Mouse (Mus musculus): ENCODE measurements around the gene Cbfa2t2. TPM values are rescaled to one million over a fixed set of nuclear protein-coding genes. Genes with fewer than 3 reads are reported as not detected.

Gene Cbfa2t2
- polyA plus RNA-seq, 1 experiment from 2014 or later: 37.6 TPM

GRCm38 (mm10) chr2:154583906-154584872 is 147.9 kb downstream of the Cbfa2t2 start:
- H3K9me3 ChIP-seq (replicated peaks): 0 out of 2 replicates have a peak, but pooled peaks cover 4% of the 10 kb centered on the region
- H3K4me2 ChIP-seq: 0 out of 2 replicates have a peak overlapping the region, but pooled peaks have one; percentile 8
- H3K27ac ChIP-seq (ENCODE audit: poor library complexity, severe bottlenecking): no peak overlapping the region
- ATAC-seq (ENCODE audit: insufficient number of reproducible peaks, low FRiP score): no peak
- H3K27me3 ChIP-seq (replicated peaks): no peaks in the 10 kb centered on the region
- 44% methylated on average over 15 of the region's 15 CpGs for whole genome bisulfite sequencing
- H3K4me3 ChIP-seq: no peak overlapping the region
- peaks cover 21% of the 10 kb centered on the region for H3K4me1 ChIP-seq (replicated peaks)
- H3K9ac ChIP-seq: no peak overlapping the region
- H3K36me3 ChIP-seq: peaks cover 9% of the 10 kb centered on the region

DNA sequence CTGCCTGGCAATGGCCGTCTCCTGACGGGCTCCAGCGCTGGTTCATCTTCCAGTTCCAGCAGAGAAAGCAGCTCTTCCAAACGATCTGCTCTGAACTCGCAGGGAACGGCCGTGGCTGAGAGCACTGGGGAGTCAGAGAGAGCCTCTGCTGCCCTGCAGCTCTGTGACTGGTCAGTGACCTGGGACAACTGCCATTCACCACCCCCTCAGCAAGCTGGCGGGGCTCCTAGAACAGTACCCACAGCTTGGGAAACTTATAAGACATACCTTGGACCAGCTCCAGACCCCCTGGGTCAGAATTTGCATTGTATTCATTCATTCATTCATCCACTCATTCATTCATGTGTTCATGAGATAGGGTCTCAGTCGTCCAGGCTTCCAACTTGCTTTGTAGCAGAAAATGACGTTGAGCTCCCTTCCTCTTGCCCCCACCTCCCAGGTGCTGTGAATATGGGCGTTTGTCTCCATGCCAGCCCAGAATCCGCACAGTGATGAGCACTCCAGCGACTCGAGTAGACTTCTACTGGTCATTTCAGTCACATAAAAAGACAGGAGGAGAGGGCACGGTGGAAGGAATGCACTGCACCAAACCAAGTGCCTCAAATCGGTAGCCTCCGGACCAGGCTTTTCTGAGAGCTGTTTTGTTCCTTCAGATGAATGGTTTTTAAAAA is 148.8 kb downstream of the Cbfa2t2 start:
- Histone ChIP-seq H3K36me3 (peaks cover 9% of the 10 kb centered on the region), H3K9me3 (replicated peaks) (0 out of 2 replicates have a peak, but pooled peaks cover 4% of the 10 kb centered on the region), H3K9ac (no peak overlapping the region), H3K4me1 (replicated peaks) (peaks cover 21% of the 10 kb centered on the region), H3K27me3 (replicated peaks) (no peaks in the 10 kb centered on the region), H3K27ac (ENCODE audit: poor library complexity, severe bottlenecking) (no peak overlapping the region), H3K4me2 (0 out of 2 replicates have a peak overlapping the region, but pooled peaks have one; percentile 8), H3K4me3 (no peak overlapping the region)
- no peak for ATAC-seq (ENCODE audit: insufficient number of reproducible peaks, low FRiP score)
- WGBS: 60% methylated on average over 17 of the region's 17 CpGs

- Histone ChIP-seq H3K4me2 (no peak overlapping the region), H3K27ac (ENCODE audit: poor library complexity, severe bottlenecking) (no peak overlapping the region), H3K27me3 (replicated peaks) (no peaks in the 10 kb centered on the region), H3K9me3 (replicated peaks) (0 out of 2 replicates have a peak, but pooled peaks cover 4% of the 10 kb centered on the region), H3K4me1 (replicated peaks) (peaks cover 21% of the 10 kb centered on the region), H3K4me3 (no peak overlapping the region), H3K36me3 (peaks cover 9% of the 10 kb centered on the region), H3K9ac (no peak overlapping the region)
- 73% methylated on average over 5 of the region's 5 CpGs for WGBS
- ATAC-seq (ENCODE audit: insufficient number of reproducible peaks, low FRiP score): no peak
Measured at GRCm38 (mm10) chr2:154586405-154586804, 150.1 kb downstream of the Cbfa2t2 start.

Other genes with a start within 250 kb of the Cbfa2t2 start
- 0.12 and 0.14 TPM in 2 replicates for gene Bpifb1, start 245.7 kb upstream of the Cbfa2t2 start, polyA plus RNA-seq (2016; fragmentation: Nextera tagmentation; extraction: Ambion mirVana)
- gene Bpifb5, start 212.7 kb upstream of the Cbfa2t2 start, polyA plus RNA-seq (2016; fragmentation: Nextera tagmentation; extraction: Ambion mirVana): 0.14 and 0.33 TPM in 2 replicates
- gene Bpifb9a, start 178.6 kb upstream of the Cbfa2t2 start, polyA plus RNA-seq (2016; fragmentation: Nextera tagmentation; extraction: Ambion mirVana): 0.29 TPM in 1 of 2 replicates, not detected in the other
- gene Bpifb9b, start 129.3 kb upstream of the Cbfa2t2 start, polyA plus RNA-seq (2016; fragmentation: Nextera tagmentation; extraction: Ambion mirVana): not detected in 2 replicates
- gene Cdk5rap1, start 63.5 kb upstream of the Cbfa2t2 start, polyA plus RNA-seq (2016; fragmentation: Nextera tagmentation; extraction: Ambion mirVana): 13.6 and 15.4 TPM in 2 replicates
- gene Snta1, start 28.4 kb upstream of the Cbfa2t2 start, polyA plus RNA-seq (2016; fragmentation: Nextera tagmentation; extraction: Ambion mirVana): 49.9 and 51.6 TPM in 2 replicates
- 0.48 and 0.78 TPM in 2 replicates for gene 1700003F12Rik, start 110.6 kb downstream of the Cbfa2t2 start, polyA plus RNA-seq (2016; fragmentation: Nextera tagmentation; extraction: Ambion mirVana)
- gene Actl10, start 115.3 kb downstream of the Cbfa2t2 start, polyA plus RNA-seq (2016; fragmentation: Nextera tagmentation; extraction: Ambion mirVana): 0.13 and 0.15 TPM in 2 replicates
- 0.27 and 0.87 TPM in 2 replicates for gene Necab3, start 122.4 kb downstream of the Cbfa2t2 start, polyA plus RNA-seq (2016; fragmentation: Nextera tagmentation; extraction: Ambion mirVana)
- 21.7 and 21.8 TPM in 2 replicates for gene E2f1, start 133.4 kb downstream of the Cbfa2t2 start, polyA plus RNA-seq (2016; fragmentation: Nextera tagmentation; extraction: Ambion mirVana)
- 18.9 and 20.5 TPM in 2 replicates for gene Pxmp4, start 167.2 kb downstream of the Cbfa2t2 start, polyA plus RNA-seq (2016; fragmentation: Nextera tagmentation; extraction: Ambion mirVana)
- 0.78 and 0.82 TPM in 2 replicates for gene Zfp341, start 176.8 kb downstream of the Cbfa2t2 start, polyA plus RNA-seq (2016; fragmentation: Nextera tagmentation; extraction: Ambion mirVana)
- 0.64 TPM in 1 of 2 replicates, not detected in the other for gene 4930519P11Rik, start 177.0 kb downstream of the Cbfa2t2 start, polyA plus RNA-seq (2016; fragmentation: Nextera tagmentation; extraction: Ambion mirVana)
- 23.3 and 24.4 TPM in 2 replicates for gene Chmp4b, start 215.2 kb downstream of the Cbfa2t2 start, polyA plus RNA-seq (2016; fragmentation: Nextera tagmentation; extraction: Ambion mirVana)